Mouse (Mus musculus) liver, embryonic 14.5 days (tissue): ENCODE results near the gene Bcl2l11. TPM values are rescaled to one million over a fixed set of nuclear protein-coding genes. Genes with fewer than 3 reads are reported as not detected.
A peak's percentile ranks its signal among the peaks of the same experiment; 100 is the strongest.

Source experiments
- ATAC-seq: fragments of 200-750 bp; cut with Nextera tagmentation; 2 replicates; pipeline ENCODE4 v1.8.0; 2017; ENCODE audit warnings: moderate number of reproducible peaks, mild to moderate bottlenecking, moderate library complexity; ENCODE audit not compliant: insufficient read depth
- DNase-seq, 3 experiments: peaks; one replicate each; pipeline ENCODE4 v3.0.0-alpha.2; 2012 to 2013; ENCODE audit warnings: low read depth in 3 of 3, low spot score in 3 of 3
- H3K27ac ChIP-seq: fragments of 300-500 bp; sonication (generic); 2 replicates; pipeline ENCODE4 v1.5.1; 2014; ENCODE audit warnings: moderate library complexity, mild to moderate bottlenecking, control low read depth, inconsistent platforms
- H3K27me3 ChIP-seq: fragments of 300-500 bp; sonication (generic); 2 replicates; pipeline ENCODE4 v1.6.1; 2014; ENCODE audit warnings: mild to moderate bottlenecking, low read length, moderate library complexity; ENCODE audit not compliant: control insufficient read depth, insufficient read depth
- H3K36me3 ChIP-seq: fragments of 300-500 bp; sonication (generic); replicated peaks from 2 replicates; pipeline ENCODE4 v1.6.1; 2014; ENCODE audit warnings: low read depth; ENCODE audit not compliant: control insufficient read depth, insufficient read depth
- H3K4me1 ChIP-seq, 2 experiments: fragments of 200-500 bp in 1 of 2; fragments of 300-500 bp in 1 of 2; sonication (generic) in 1 of 2; replicated peaks; 2 replicates each; pipeline ENCODE4 v1.6.1; 2012 to 2014; ENCODE audit warnings: antibody characterized with exemption in 1 of 2, inconsistent platforms in 1 of 2, low read length in 1 of 2; ENCODE audit not compliant: control insufficient read depth in 2 of 2, insufficient read depth in 2 of 2
- H3K4me2 ChIP-seq: fragments of 300-500 bp; sonication (generic); 2 replicates; pipeline ENCODE4 v1.6.1; 2014; ENCODE audit warnings: low read depth, mild to moderate bottlenecking, control low read depth, moderate library complexity
- H3K4me3 ChIP-seq, 2 experiments: fragments of 200-500 bp in 1 of 2; fragments of 300-500 bp in 1 of 2; sonication (generic) in 1 of 2; 2 replicates each; pipeline ENCODE4 v1.5.1; 2012 to 2014; ENCODE audit warnings: low read depth in 2 of 2, low read length in 2 of 2, mild to moderate bottlenecking in 2 of 2, control low read depth in 1 of 2, inconsistent platforms in 1 of 2, moderate library complexity in 1 of 2; ENCODE audit not compliant: insufficient read depth in 1 of 2
- H3K9ac ChIP-seq: fragments of 300-500 bp; sonication (generic); replicated peaks from 2 replicates; pipeline ENCODE4 v1.6.1; 2014; ENCODE audit warnings: mild to moderate bottlenecking, control low read depth, moderate library complexity
- H3K9me3 ChIP-seq: fragments of 300-500 bp; sonication (generic); 2 replicates; pipeline ENCODE4 v1.6.1; 2016; ENCODE audit warnings: low read length, mixed read lengths; ENCODE audit not compliant: control insufficient read depth
- CTCF ChIP-seq: IDR thresholded peaks from 2 replicates; pipeline ENCODE4 v1.5.1; 2016; ENCODE audit warnings: antibody characterized with exemption, low read depth, control low read depth
- EP300 ChIP-seq: IDR thresholded peaks from 2 replicates; pipeline ENCODE4 v1.6.1; 2016; ENCODE audit warnings: antibody characterized with exemption, low read depth
- WGBS: fragments of 180-500 bp; shearing (Covaris S2); extraction: QIAGEN DNeasy Blood & Tissue Kit; methylation state at CpG from one replicate; pipeline ENCODE4 v1.1.7; 2014; ENCODE audit not compliant: insufficient replicate concordance; 5-methylcytosine and 5-hydroxymethylcytosine counted together
- polyA plus RNA-seq, 2 experiments: library from polyadenylated mRNA; depleted of rRNA in 1 of 2; stranded (reverse) in 1 of 2; unstranded in 1 of 2; fragments of >200 nt; fragmentation: Nextera tagmentation in 1 of 2; extraction: Ambion mirVana in 1 of 2; gene quantifications; 2 replicates each; pipeline versions ENCODE4 v1.2.1 to v1.2.3; 2012 to 2014

Bcl2l11 gene
- polyA plus RNA-seq, 2 experiments = 3.3 to 4.5 TPM

- Histone ChIP-seq H3K4me2 (no peak overlapping the region), H3K9me3 (no peaks in the 10 kb centered on the region), H3K4me3 (no peak overlapping the region), H3K9ac (no peak overlapping the region), H3K4me1 (peaks cover 0 to 16% of the 10 kb centered on the region in 2 experiments; a peak in 2 of 4 replicates), H3K27ac (no peak overlapping the region), H3K27me3 (no peaks in the 10 kb centered on the region), H3K36me3 (no peaks in the 10 kb centered on the region)
- WGBS = 55% methylated on average over 4 of the region's 4 CpGs
- no peak for ATAC-seq
- TF ChIP-seq EP300 (no peak), CTCF (no peak)
- no peak for DNase-seq
Observed at GRCm38 (mm10) chr2:128183762-128184161, 57.9 kb downstream of the Bcl2l11 start.

GRCm38 (mm10) chr2:128185942-128186341 lies 60.1 kb downstream of the Bcl2l11 start:
- Histone ChIP-seq H3K9me3 (no peaks in the 10 kb centered on the region), H3K4me1 (peaks cover 0 to 13% of the 10 kb centered on the region in 2 experiments; a peak in 2 of 4 replicates), H3K4me3 (no peak overlapping the region), H3K36me3 (no peaks in the 10 kb centered on the region), H3K27me3 (no peaks in the 10 kb centered on the region), H3K4me2 (no peak overlapping the region), H3K9ac (no peak overlapping the region), H3K27ac (no peak overlapping the region)
- ATAC-seq (no peak), DNase-seq (no peak)
- no peak for TF ChIP-seq EP300
- no peak for TF ChIP-seq CTCF
- WGBS = 57% methylated on average over 4 of the region's 4 CpGs

- H3K4me1 ChIP-seq = peaks cover 0 to 13% of the 10 kb centered on the region in 2 experiments; a peak in 2 of 4 replicates
- H3K27ac ChIP-seq = no peak overlapping the region
- H3K36me3 ChIP-seq = no peaks in the 10 kb centered on the region
- H3K4me2 ChIP-seq = no peak overlapping the region
- no peak overlapping the region for H3K4me3 ChIP-seq
- H3K9me3 ChIP-seq = no peaks in the 10 kb centered on the region
- H3K27me3 ChIP-seq = no peaks in the 10 kb centered on the region
- no peak for DNase-seq
- no peak for ATAC-seq
- TF ChIP-seq EP300 (no peak), CTCF (no peak)
- no peak overlapping the region for H3K9ac ChIP-seq
- WGBS = 69% methylated on average over 1 of the region's 1 CpGs
Observed at GRCm38 (mm10) chr2:128187277-128187676, 61.4 kb downstream of the Bcl2l11 start.

DNA sequence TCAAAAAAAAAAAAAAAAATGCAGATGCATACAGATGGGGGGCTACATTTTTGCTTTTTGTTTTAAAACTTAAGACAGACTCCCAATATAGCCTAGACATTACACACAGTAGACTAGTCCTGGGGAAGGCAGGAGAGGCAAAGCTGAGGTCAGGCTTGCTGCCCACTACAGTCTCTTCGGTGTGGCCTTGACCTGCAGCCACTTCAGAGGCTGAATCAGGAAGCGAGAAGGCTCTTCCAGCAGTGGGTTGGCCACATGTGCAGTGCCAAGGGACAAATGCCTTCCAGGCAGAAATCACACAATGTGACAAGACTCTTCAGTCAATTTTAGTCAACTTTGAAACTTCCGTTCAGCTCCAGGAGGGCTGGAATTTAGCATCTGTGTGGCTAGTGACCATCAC lies 62.6 kb downstream of the Bcl2l11 start:
- Histone ChIP-seq H3K36me3 (no peaks in the 10 kb centered on the region), H3K4me1 (peaks cover 0 to 13% of the 10 kb centered on the region in 2 experiments; a peak in 2 of 4 replicates), H3K27ac (no peak overlapping the region), H3K4me3 (no peak overlapping the region), H3K27me3 (no peaks in the 10 kb centered on the region), H3K9me3 (no peaks in the 10 kb centered on the region), H3K4me2 (no peak overlapping the region), H3K9ac (no peak overlapping the region)
- 66% methylated on average over 3 of the region's 3 CpGs for WGBS
- TF ChIP-seq EP300 (no peak), CTCF (no peak)
- ATAC-seq = no peak
- no peak for DNase-seq

- H3K9ac ChIP-seq = no peak overlapping the region
- H3K4me3 ChIP-seq = no peak overlapping the region
- H3K9me3 ChIP-seq = no peaks in the 10 kb centered on the region
- H3K36me3 ChIP-seq = no peaks in the 10 kb centered on the region
- H3K4me1 ChIP-seq = peaks cover 0 to 13% of the 10 kb centered on the region in 2 experiments; a peak in 2 of 4 replicates
- H3K27ac ChIP-seq = no peak overlapping the region
- peak overlapping the region; percentile 28 for H3K4me2 ChIP-seq
- 10% methylated on average over 10 of the region's 10 CpGs for WGBS
- DNase-seq = no peak
- no peak for ATAC-seq
- no peaks in the 10 kb centered on the region for H3K27me3 ChIP-seq
- no peak for TF ChIP-seq EP300
- TF ChIP-seq CTCF = no peak
Observed at GRCm38 (mm10) chr2:128189691-128190090, 63.9 kb downstream of the Bcl2l11 start.
